Mouse (Mus musculus): ENCODE data around the gene Tex2. TPM values are rescaled to one million over a fixed set of nuclear protein-coding genes. Genes with fewer than 3 reads are reported as not detected.

Tex2 gene
- polyA plus RNA-seq, 1 experiment: 12.3 TPM

- DNase-seq (ENCODE audit: low read depth, low spot score): no peak
- 87% methylated on average over 3 of the region's 3 CpGs for WGBS
These were observed 92.8 kb downstream of the Tex2 start for GRCm38 (mm10) chr11:106520404-106520803.

- 81% methylated on average over 4 of the region's 4 CpGs for WGBS
- DNase-seq (ENCODE audit: low read depth, low spot score): no peak
These were observed 93.7 kb downstream of the Tex2 start for GRCm38 (mm10) chr11:106519519-106519918.

GRCm38 (mm10) chr11:106518391-106518790 lies 94.8 kb downstream of the Tex2 start:
- WGBS: 77% methylated on average over 4 of the region's 4 CpGs
- no peak for DNase-seq (ENCODE audit: low read depth, low spot score)

- DNase-seq (ENCODE audit: low read depth, low spot score): no peak
- WGBS: 83% methylated on average over 16 of the region's 16 CpGs
These were observed 98.0 kb downstream of the Tex2 start for GRCm38 (mm10) chr11:106515079-106515745.

- no peak for DNase-seq (ENCODE audit: low read depth, low spot score)
- WGBS: 61% methylated on average over 5 of the region's 5 CpGs
These were observed 98.8 kb downstream of the Tex2 start for GRCm38 (mm10) chr11:106514446-106514845.

- WGBS: 50% methylated on average over 2 of the region's 2 CpGs
- no peak for DNase-seq (ENCODE audit: low read depth, low spot score)
These were observed 100.1 kb downstream of the Tex2 start for GRCm38 (mm10) chr11:106513166-106513565.

GRCm38 (mm10) chr11:106512006-106512390 lies 101.2 kb downstream of the Tex2 start:
- 96% methylated on average over 7 of the region's 7 CpGs for WGBS
- no peak for DNase-seq (ENCODE audit: low read depth, low spot score)

GRCm38 (mm10) chr11:106511236-106512005 lies 101.8 kb downstream of the Tex2 start:
- 89% methylated on average over 14 of the region's 14 CpGs for WGBS
- no peak for DNase-seq (ENCODE audit: low read depth, low spot score)

- DNase-seq (ENCODE audit: low read depth, low spot score): no peak
- WGBS: 95% methylated on average over 7 of the region's 7 CpGs
These were observed 105.6 kb downstream of the Tex2 start for GRCm38 (mm10) chr11:106507638-106508037.

- DNase-seq (ENCODE audit: low read depth, low spot score): no peak
- 87% methylated on average over 6 of the region's 6 CpGs for WGBS
These were observed 107.0 kb downstream of the Tex2 start for GRCm38 (mm10) chr11:106506211-106506610.

- no peak for DNase-seq (ENCODE audit: low read depth, low spot score)
These were observed 109.1 kb downstream of the Tex2 start for GRCm38 (mm10) chr11:106504129-106504528.

GRCm38 (mm10) chr11:106503425-106503717 lies 109.9 kb downstream of the Tex2 start:
- DNase-seq (ENCODE audit: low read depth, low spot score): no peak
- 55% methylated on average over 4 of the region's 4 CpGs for WGBS

GRCm38 (mm10) chr11:106502631-106503424 lies 110.4 kb downstream of the Tex2 start:
- WGBS: 55% methylated on average over 13 of the region's 13 CpGs
- no peak for DNase-seq (ENCODE audit: low read depth, low spot score)

- DNase-seq (ENCODE audit: low read depth, low spot score): no peak
These were observed 111.1 kb downstream of the Tex2 start for GRCm38 (mm10) chr11:106502159-106502505.

- DNase-seq (ENCODE audit: low read depth, low spot score): peak; percentile 55
- WGBS: 4% methylated on average over 22 of the region's 22 CpGs
These were observed 111.7 kb downstream of the Tex2 start for GRCm38 (mm10) chr11:106501308-106502158.

GRCm38 (mm10) chr11:106500393-106501307 lies 112.6 kb downstream of the Tex2 start:
- peak; percentile 95 for DNase-seq (ENCODE audit: low read depth, low spot score)
- WGBS: under 1% methylated on average over 53 of the region's 55 CpGs

GRCm38 (mm10) chr11:106498739-106499379 lies 114.4 kb downstream of the Tex2 start:
- 58% methylated on average over 4 of the region's 4 CpGs for WGBS

GRCm38 (mm10) chr11:106497926-106498325 lies 115.3 kb downstream of the Tex2 start:
- no peak for DNase-seq (ENCODE audit: low read depth, low spot score)
- 65% methylated on average over 2 of the region's 2 CpGs for WGBS

More at GRCm38 (mm10) chr11:106498739-106499379, 114.4 kb downstream of the Tex2 start:
- DNase-seq (ENCODE audit: low read depth, low spot score): no peak
